Mouse (Mus musculus) ES-E14 (cell line): ENCODE measurements around the gene Rgs7bp. TPM values are rescaled to one million over a fixed set of nuclear protein-coding genes. Genes with fewer than 3 reads are reported as not detected.

Source experiments
- DNase-seq: peaks from one replicate; pipeline ENCODE4 v3.0.0-alpha.2; 2013; ENCODE audit warnings: low read depth, low spot score
- H3K27ac ChIP-seq: 2 replicates; pipeline ENCODE4 v1.5.1; 2012; ENCODE audit warnings: low read depth, mild to moderate bottlenecking, low read length, moderate library complexity, mixed read lengths; ENCODE audit not compliant: poor library complexity, insufficient read depth, severe bottlenecking
- H3K36me3 ChIP-seq: 2 replicates; pipeline ENCODE4 v1.6.1; 2012; ENCODE audit warnings: mild to moderate bottlenecking, low read length, moderate library complexity, mixed read lengths; ENCODE audit not compliant: control insufficient read depth, poor library complexity, insufficient read depth, severe bottlenecking
- H3K4me1 ChIP-seq, 2 experiments: fragments of 150-350 bp in 1 of 2; sonication (generic) in 1 of 2; 2 replicates each; pipeline ENCODE4 v1.6.1; 2012; ENCODE audit warnings: low read length in 2 of 2, mild to moderate bottlenecking in 1 of 2, mixed read lengths in 1 of 2; ENCODE audit not compliant: control insufficient read depth in 2 of 2, insufficient read depth in 2 of 2, poor library complexity in 1 of 2
- H3K4me3 ChIP-seq, 2 experiments: fragments of 150-350 bp in 1 of 2; sonication (generic) in 1 of 2; 2 replicates each; pipeline ENCODE4 v1.5.1; 2012; ENCODE audit warnings: low read length in 2 of 2, low read depth in 1 of 2, mild to moderate bottlenecking in 1 of 2, mixed read lengths in 1 of 2; ENCODE audit not compliant: insufficient read depth in 1 of 2, poor library complexity in 1 of 2, severe bottlenecking in 1 of 2
- H3K9ac ChIP-seq: 2 replicates; pipeline ENCODE4 v1.6.1; 2012; ENCODE audit warnings: low read depth, mild to moderate bottlenecking, low read length, mixed read lengths; ENCODE audit not compliant: poor library complexity, insufficient read depth, severe bottlenecking
- H3K9me3 ChIP-seq: fragments of 150-350 bp; sonication (generic); 2 replicates; pipeline ENCODE4 v1.6.1; 2012; ENCODE audit warnings: low read depth, mild to moderate bottlenecking, low read length; ENCODE audit not compliant: control insufficient read depth, insufficient read depth
- CHD2 ChIP-seq: IDR thresholded peaks from 2 replicates; pipeline ENCODE4 v1.6.1; 2014; ENCODE audit warnings: mild to moderate bottlenecking, low read depth, low read length, inconsistent platforms
- HCFC1 ChIP-seq: IDR thresholded peaks from 2 replicates; pipeline ENCODE4 v1.6.1; 2012; ENCODE audit warnings: low read length, inconsistent platforms, borderline replicate concordance; ENCODE audit not compliant: insufficient read depth
- MAFK ChIP-seq: IDR thresholded peaks from 2 replicates; pipeline ENCODE4 v1.6.1; 2014; ENCODE audit warnings: mild to moderate bottlenecking, low read depth, low read length, inconsistent platforms; ENCODE audit not compliant: insufficient read depth
- ZC3H11A ChIP-seq: IDR thresholded peaks from 2 replicates; pipeline ENCODE4 v1.6.1; 2012; ENCODE audit warnings: low read depth, mild to moderate bottlenecking, inconsistent platforms, low read length, borderline replicate concordance
- ZNF384 ChIP-seq: IDR thresholded peaks from 2 replicates; pipeline ENCODE4 v1.6.1; 2012; ENCODE audit warnings: low read depth, low read length, inconsistent platforms
- in situ Hi-C, 2 experiments: fragments of 600-800 bp; cut with MboI; formaldehyde crosslinking; loops; one replicate each; pipeline ENCODE4 v1.15.1; 2025; ENCODE audit warnings: low sequenced_read_pairs in 2 of 2, inconsistent platforms in 1 of 2; ENCODE audit not compliant: unreplicated experiment in 2 of 2
- total RNA-seq: library from RNA; depleted of rRNA; stranded (reverse); fragments of 300-350 nt; gene quantifications from 2 replicates; pipeline ENCODE4 v1.2.3, GENCODE M21; 2012

Rgs7bp gene
- total RNA-seq, 1 experiment = 0.09 TPM

DNA sequence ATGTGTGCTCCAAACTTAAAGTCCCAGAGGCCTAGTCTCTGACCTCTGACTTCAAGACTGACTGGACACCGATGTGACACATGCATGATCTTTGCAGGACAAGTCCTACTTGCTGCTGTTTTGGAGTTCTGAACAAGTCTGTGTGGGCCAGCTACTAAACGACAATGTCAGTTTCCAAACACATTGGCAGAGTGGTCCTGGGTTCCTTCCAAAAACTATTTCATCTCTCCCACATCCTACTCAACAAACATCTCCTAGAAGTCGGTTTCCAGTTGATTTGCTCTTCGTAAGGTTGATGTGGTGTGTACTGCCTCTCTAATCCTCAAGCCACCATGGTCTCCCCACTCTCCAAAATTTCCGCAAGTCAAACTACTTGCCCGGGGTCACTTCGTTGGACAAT is 92.6 kb downstream of the Rgs7bp start:
- TF ChIP-seq ZC3H11A (no peak), CHD2 (no peak), ZNF384 (no peak), HCFC1 (no peak), MAFK (no peak)
- DNase-seq = no peak
- Histone ChIP-seq H3K9me3 (no peaks in the 10 kb centered on the region), H3K4me3 (no peak overlapping the region), H3K4me1 (no peaks in the 10 kb centered on the region), H3K27ac (no peak overlapping the region), H3K36me3 (no peaks in the 10 kb centered on the region), H3K9ac (no peak overlapping the region)
- in situ Hi-C loops = no loop called here

GRCm38 (mm10) chr13:104960951-104961715 is 93.6 kb downstream of the Rgs7bp start:
- H3K4me1 ChIP-seq = no peaks in the 10 kb centered on the region
- no peaks in the 10 kb centered on the region for H3K36me3 ChIP-seq
- TF ChIP-seq ZC3H11A (no peak), MAFK (no peak), CHD2 (no peak), HCFC1 (no peak)
- no peak overlapping the region for H3K9ac ChIP-seq
- H3K4me3 ChIP-seq = no peak overlapping the region
- in situ Hi-C loops = no loop called here
- H3K9me3 ChIP-seq = no peaks in the 10 kb centered on the region
- H3K27ac ChIP-seq = no peak overlapping the region
- no peak for DNase-seq

DNA sequence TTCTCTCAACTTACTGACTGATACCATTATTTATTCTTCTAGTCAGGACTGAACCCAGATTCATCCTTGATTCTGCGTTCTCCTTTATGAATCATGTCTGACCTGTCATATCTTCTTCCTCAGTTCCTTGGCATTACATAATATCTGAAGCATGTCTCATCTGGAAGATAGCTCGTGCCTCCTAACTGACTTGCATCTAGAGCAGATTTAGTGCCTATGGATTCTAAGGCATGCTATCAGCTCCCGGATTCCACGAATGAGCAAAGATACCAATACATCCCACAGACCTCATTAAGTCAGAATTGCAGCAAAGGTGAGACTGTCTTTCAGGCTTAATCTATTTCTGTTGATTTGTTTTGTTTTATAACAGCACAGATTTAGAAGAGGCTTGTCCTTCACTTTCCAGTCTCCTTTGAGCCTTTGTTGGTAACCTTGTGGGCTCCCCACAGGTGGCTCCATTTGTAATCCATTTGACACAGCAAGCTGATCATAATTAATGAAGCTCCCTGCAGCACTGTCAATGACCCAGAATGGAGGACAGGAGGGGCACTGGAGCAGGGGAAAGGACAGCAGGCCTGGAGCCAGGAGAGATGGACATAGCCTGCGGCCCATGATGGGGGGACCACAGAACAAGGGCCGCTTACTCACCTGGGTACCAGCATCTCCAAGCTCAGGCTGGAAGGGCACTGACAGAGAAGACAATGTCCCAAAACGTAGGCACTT is 94.4 kb downstream of the Rgs7bp start:
- Histone ChIP-seq H3K36me3 (no peaks in the 10 kb centered on the region), H3K4me1 (no peaks in the 10 kb centered on the region), H3K27ac (no peak overlapping the region), H3K4me3 (no peak overlapping the region), H3K9ac (no peak overlapping the region), H3K9me3 (no peaks in the 10 kb centered on the region)
- in situ Hi-C loops = no loop called here
- no peak for DNase-seq
- TF ChIP-seq MAFK (no peak), ZNF384 (no peak), ZC3H11A (no peak), CHD2 (no peak), HCFC1 (no peak)

DNA sequence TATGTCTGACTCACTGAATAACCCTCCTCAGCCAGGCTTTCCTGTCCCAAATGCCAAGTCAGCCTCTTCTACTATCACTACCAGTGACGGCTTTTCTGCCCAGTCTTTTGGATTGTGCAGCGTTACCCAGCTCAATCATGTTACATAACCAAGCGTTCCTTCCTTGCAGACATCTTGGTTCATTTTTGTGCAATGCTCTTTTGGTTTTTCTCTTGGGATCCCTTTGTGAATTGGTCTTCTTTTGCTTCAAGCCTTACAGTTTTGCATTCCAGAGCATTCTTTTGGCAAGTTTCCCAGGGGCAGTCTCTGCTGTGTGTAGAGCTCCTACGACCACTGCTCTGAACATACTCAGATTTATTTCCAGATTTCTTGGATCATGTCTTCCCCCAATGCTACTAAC is 95.0 kb downstream of the Rgs7bp start:
- no peak for DNase-seq
- no peak for TF ChIP-seq ZC3H11A
- no peak for TF ChIP-seq ZNF384
- TF ChIP-seq HCFC1 = no peak
- no peak for TF ChIP-seq MAFK
- TF ChIP-seq CHD2 = no peak
- Histone ChIP-seq H3K36me3 (no peaks in the 10 kb centered on the region), H3K9ac (no peak overlapping the region), H3K4me1 (no peaks in the 10 kb centered on the region), H3K4me3 (no peak overlapping the region), H3K9me3 (no peaks in the 10 kb centered on the region), H3K27ac (no peak overlapping the region)
- in situ Hi-C loops = no loop called here
